Mouse (Mus musculus) intestine, embryonic 15.5 days (tissue): Measurements from ENCODE around the gene Alk. TPM values are rescaled to one million over a fixed set of nuclear protein-coding genes. Genes with fewer than 3 reads are reported as not detected.

Experiments
- ATAC-seq: fragments of 200-750 bp; cut with Nextera tagmentation; 2 replicates; pipeline ENCODE4 v1.8.0; 2017; ENCODE audit warnings: moderate TSS enrichment, moderate library complexity
- H3K27ac ChIP-seq: fragments of 300-500 bp; sonication (generic); 2 replicates; pipeline ENCODE4 v1.5.1; 2015; ENCODE audit warnings: mild to moderate bottlenecking, inconsistent platforms
- H3K27me3 ChIP-seq: fragments of 300-500 bp; sonication (generic); replicated peaks from 2 replicates; pipeline ENCODE4 v1.6.1; 2015; ENCODE audit warnings: inconsistent platforms
- H3K36me3 ChIP-seq: fragments of 300-500 bp; sonication (generic); 2 replicates; pipeline ENCODE4 v1.6.1; 2015; ENCODE audit warnings: inconsistent platforms
- H3K4me1 ChIP-seq: fragments of 300-500 bp; sonication (generic); replicated peaks from 2 replicates; pipeline ENCODE4 v1.6.1; 2015; ENCODE audit warnings: inconsistent platforms
- H3K4me2 ChIP-seq: fragments of 300-500 bp; sonication (generic); replicated peaks from 2 replicates; pipeline ENCODE4 v1.6.1; 2015; ENCODE audit warnings: mild to moderate bottlenecking, inconsistent platforms
- H3K4me3 ChIP-seq: fragments of 300-500 bp; sonication (generic); replicated peaks from 2 replicates; pipeline ENCODE4 v1.5.1; 2015; ENCODE audit warnings: inconsistent platforms
- H3K9ac ChIP-seq: fragments of 300-500 bp; sonication (generic); 2 replicates; pipeline ENCODE4 v1.6.1; 2015; ENCODE audit warnings: inconsistent platforms
- H3K9me3 ChIP-seq: fragments of 300-500 bp; sonication (generic); 2 replicates; pipeline ENCODE4 v1.6.1; 2016; ENCODE audit warnings: inconsistent platforms
- WGBS: fragments of 180-500 bp; shearing (Covaris S2); methylation state at CpG from one replicate; pipeline ENCODE4 v1.1.7; 2015; 5-methylcytosine and 5-hydroxymethylcytosine counted together
- polyA plus RNA-seq: library from polyadenylated mRNA; unstranded; fragments of >200 nt; fragmentation: Nextera tagmentation; extraction: Ambion mirVana; gene quantifications from 2 replicates; pipeline ENCODE4 v1.2.1, GENCODE M21; 2015

The Alk gene
- polyA plus RNA-seq, 1 experiment from 2014 or later = 0.78 TPM

- no peaks in the 10 kb centered on the region for H3K9me3 ChIP-seq
- no peak overlapping the region for H3K27ac ChIP-seq
- 87% methylated on average over 9 of the region's 9 CpGs for whole genome bisulfite sequencing
- no peak overlapping the region for H3K4me2 ChIP-seq
- no peak for ATAC-seq
- no peaks in the 10 kb centered on the region for H3K27me3 ChIP-seq
- H3K4me3 ChIP-seq = no peak overlapping the region
- H3K9ac ChIP-seq = no peak overlapping the region
- H3K36me3 ChIP-seq = no peaks in the 10 kb centered on the region
- no peaks in the 10 kb centered on the region for H3K4me1 ChIP-seq
These were observed 25.1 kb downstream of the Alk start for GRCm38 (mm10) chr17:72579321-72579720.

DNA sequence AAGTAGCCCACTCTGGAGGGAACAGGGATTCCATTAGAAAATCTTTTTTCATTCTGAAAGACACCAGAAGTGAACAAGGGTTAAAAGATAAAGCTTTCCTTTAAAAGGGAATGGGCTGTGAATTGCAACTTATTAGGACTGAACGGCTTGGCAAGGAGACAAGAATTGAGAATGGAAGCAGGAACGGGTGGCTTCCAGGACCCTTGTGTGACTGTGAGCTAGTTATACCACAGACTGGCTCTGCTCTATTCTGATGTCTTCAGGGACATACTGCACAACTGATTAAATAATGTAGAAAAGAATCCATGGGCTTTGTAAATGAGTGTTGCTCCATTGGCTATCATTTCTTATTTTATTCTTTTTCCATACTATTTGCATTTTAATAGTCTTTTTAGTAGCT is 33.0 kb downstream of the Alk start:
- Histone ChIP-seq H3K36me3 (no peaks in the 10 kb centered on the region), H3K4me1 (no peaks in the 10 kb centered on the region), H3K27ac (no peak overlapping the region), H3K27me3 (no peaks in the 10 kb centered on the region), H3K4me3 (no peak overlapping the region), H3K9ac (no peak overlapping the region), H3K4me2 (no peak overlapping the region), H3K9me3 (no peaks in the 10 kb centered on the region)
- no peak for ATAC-seq
- 74% methylated on average over 2 of the region's 2 CpGs for WGBS

GRCm38 (mm10) chr17:72569491-72569890 is 34.9 kb downstream of the Alk start:
- H3K27me3 ChIP-seq = no peaks in the 10 kb centered on the region
- WGBS = 74% methylated on average over 10 of the region's 10 CpGs
- no peaks in the 10 kb centered on the region for H3K36me3 ChIP-seq
- no peaks in the 10 kb centered on the region for H3K9me3 ChIP-seq
- H3K4me1 ChIP-seq = no peaks in the 10 kb centered on the region
- H3K4me2 ChIP-seq = no peak overlapping the region
- no peak overlapping the region for H3K4me3 ChIP-seq
- H3K9ac ChIP-seq = no peak overlapping the region
- H3K27ac ChIP-seq = no peak overlapping the region
- no peak for ATAC-seq

GRCm38 (mm10) chr17:72563423-72563822 is 41.0 kb downstream of the Alk start:
- Histone ChIP-seq H3K9me3 (no peaks in the 10 kb centered on the region), H3K4me3 (no peak overlapping the region), H3K4me1 (no peaks in the 10 kb centered on the region), H3K9ac (no peak overlapping the region), H3K27ac (no peak overlapping the region), H3K4me2 (no peak overlapping the region), H3K27me3 (no peaks in the 10 kb centered on the region), H3K36me3 (no peaks in the 10 kb centered on the region)
- no peak for ATAC-seq
- WGBS = 76% methylated on average over 5 of the region's 5 CpGs

GRCm38 (mm10) chr17:72561471-72561870 is 43.0 kb downstream of the Alk start:
- H3K27ac ChIP-seq = no peak overlapping the region
- WGBS = 72% methylated on average over 3 of the region's 3 CpGs
- H3K36me3 ChIP-seq = no peaks in the 10 kb centered on the region
- H3K9ac ChIP-seq = no peak overlapping the region
- H3K27me3 ChIP-seq = no peaks in the 10 kb centered on the region
- H3K4me3 ChIP-seq = no peak overlapping the region
- H3K9me3 ChIP-seq = no peaks in the 10 kb centered on the region
- no peaks in the 10 kb centered on the region for H3K4me1 ChIP-seq
- no peak overlapping the region for H3K4me2 ChIP-seq
- no peak for ATAC-seq

DNA sequence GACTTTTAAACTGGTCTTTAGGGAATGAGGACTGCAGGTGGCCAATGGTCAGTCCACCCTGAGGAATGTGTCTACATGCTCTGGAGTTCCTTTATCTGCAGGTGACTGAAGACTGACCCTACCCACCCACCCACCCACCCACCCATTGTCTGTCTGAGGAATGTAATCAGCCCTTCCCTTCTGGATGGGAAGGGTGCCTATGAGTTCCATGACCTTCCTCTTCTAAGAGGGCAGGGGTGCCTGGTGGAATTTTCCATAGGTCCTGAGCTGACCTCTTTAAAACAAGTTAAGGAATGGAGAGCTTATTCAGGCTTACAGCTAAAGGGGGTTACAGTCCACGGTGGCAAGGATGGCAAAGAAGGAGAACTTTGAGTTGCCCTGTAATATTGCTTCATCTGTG is 43.7 kb downstream of the Alk start:
- 83% methylated on average over 1 of the region's 1 CpGs for WGBS
- Histone ChIP-seq H3K4me1 (no peaks in the 10 kb centered on the region), H3K36me3 (no peaks in the 10 kb centered on the region), H3K27ac (no peak overlapping the region), H3K27me3 (no peaks in the 10 kb centered on the region), H3K4me3 (no peak overlapping the region), H3K4me2 (no peak overlapping the region), H3K9me3 (no peaks in the 10 kb centered on the region), H3K9ac (no peak overlapping the region)
- ATAC-seq = no peak

DNA sequence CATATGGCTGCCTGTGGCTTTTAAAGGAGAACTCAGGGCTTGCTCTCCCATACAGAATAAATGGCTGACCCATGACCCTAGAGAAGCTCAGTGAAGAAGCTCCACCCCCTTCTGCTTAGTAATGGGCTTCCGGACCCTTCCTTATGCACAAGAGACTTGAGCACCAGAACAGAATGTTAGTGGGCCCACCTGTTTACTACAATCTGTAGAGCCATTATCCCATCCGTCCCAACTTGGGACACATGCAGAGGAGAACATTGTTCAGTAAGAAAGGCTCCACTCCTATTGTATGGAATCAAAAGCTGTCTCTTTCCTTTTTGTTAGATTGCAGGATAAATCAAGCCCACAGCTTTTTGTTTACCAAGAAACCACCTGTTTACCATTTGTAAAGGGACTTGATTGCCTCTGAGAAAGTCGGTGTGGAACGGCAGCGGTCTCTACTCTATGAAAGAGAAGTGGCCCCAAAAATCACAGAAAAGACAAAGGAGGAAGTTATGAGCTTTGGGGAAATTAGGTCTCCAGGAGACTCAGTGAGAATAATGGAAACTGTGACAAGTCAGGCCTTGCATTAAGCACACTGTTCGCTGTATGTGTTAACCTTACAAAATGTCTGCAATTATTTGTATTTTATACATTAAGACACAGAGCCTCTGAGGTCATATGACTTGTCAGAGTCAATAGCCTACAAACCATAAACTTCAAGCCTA is 47.2 kb downstream of the Alk start:
- no peaks in the 10 kb centered on the region for H3K4me1 ChIP-seq
- no peak overlapping the region for H3K27ac ChIP-seq
- H3K4me3 ChIP-seq = no peak overlapping the region
- no peaks in the 10 kb centered on the region for H3K36me3 ChIP-seq
- no peaks in the 10 kb centered on the region for H3K27me3 ChIP-seq
- ATAC-seq = no peak
- H3K9ac ChIP-seq = no peak overlapping the region
- H3K9me3 ChIP-seq = no peaks in the 10 kb centered on the region
- WGBS = 85% methylated on average over 6 of the region's 6 CpGs
- no peak overlapping the region for H3K4me2 ChIP-seq

- no peaks in the 10 kb centered on the region for H3K9me3 ChIP-seq
- 85% methylated on average over 4 of the region's 4 CpGs for WGBS
These were observed 58.2 kb downstream of the Alk start for GRCm38 (mm10) chr17:72546274-72546673.

DNA sequence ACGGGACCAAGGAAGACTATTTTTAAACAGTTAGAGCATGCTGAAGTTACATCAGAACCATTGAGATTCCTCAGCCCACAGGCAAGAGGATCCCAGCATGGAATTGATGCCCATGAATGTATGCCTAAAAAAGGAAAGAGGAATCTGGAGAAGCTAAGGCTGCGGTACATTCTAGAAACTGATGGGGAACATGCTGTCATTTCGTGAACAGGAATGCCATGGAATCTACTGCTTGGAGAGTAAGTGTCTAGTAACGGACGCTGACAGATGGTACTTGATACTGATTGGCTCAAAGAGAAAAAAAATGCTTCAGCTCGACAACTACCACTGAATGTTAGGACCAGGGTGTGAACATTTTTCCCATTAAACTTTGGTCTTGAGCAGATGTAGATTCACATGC is 69.1 kb downstream of the Alk start:
- 88% methylated on average over 6 of the region's 6 CpGs for WGBS
- Histone ChIP-seq H3K27ac (no peak overlapping the region), H3K4me2 (no peak overlapping the region), H3K4me1 (no peaks in the 10 kb centered on the region), H3K9me3 (no peaks in the 10 kb centered on the region), H3K27me3 (no peaks in the 10 kb centered on the region), H3K36me3 (no peaks in the 10 kb centered on the region), H3K4me3 (no peak overlapping the region), H3K9ac (no peak overlapping the region)
- no peak for ATAC-seq

More at GRCm38 (mm10) chr17:72546274-72546673, 58.2 kb downstream of the Alk start:
- Histone ChIP-seq H3K9ac (no peak overlapping the region), H3K4me2 (no peak overlapping the region), H3K27me3 (no peaks in the 10 kb centered on the region), H3K27ac (no peak overlapping the region), H3K4me3 (no peak overlapping the region), H3K36me3 (no peaks in the 10 kb centered on the region), H3K4me1 (no peaks in the 10 kb centered on the region)
- no peak for ATAC-seq

DNA sequence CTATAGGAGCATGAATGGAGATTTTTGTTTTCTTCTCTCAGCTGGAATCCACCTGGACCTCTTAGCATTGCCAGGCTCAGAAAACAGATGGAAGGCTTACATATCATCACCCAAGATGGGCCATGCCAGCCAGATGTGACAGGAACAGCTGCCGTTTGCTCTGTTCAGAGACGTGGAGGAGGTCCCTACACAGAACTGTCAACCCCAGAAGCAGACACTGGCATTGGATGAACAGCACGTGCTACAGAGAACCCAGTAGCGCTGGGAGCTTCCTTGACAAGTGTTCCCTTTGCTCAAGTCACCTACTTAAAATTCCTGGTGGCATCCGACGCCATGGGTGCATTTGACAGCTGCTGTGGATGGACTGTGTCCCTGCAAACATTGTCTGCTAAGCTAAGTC is 72.2 kb downstream of the Alk start:
- Histone ChIP-seq H3K27me3 (no peaks in the 10 kb centered on the region), H3K4me2 (no peak overlapping the region), H3K36me3 (no peaks in the 10 kb centered on the region), H3K9me3 (no peaks in the 10 kb centered on the region), H3K4me3 (no peak overlapping the region), H3K27ac (no peak overlapping the region), H3K9ac (no peak overlapping the region), H3K4me1 (no peaks in the 10 kb centered on the region)
- no peak for ATAC-seq
- WGBS = 79% methylated on average over 6 of the region's 6 CpGs

DNA sequence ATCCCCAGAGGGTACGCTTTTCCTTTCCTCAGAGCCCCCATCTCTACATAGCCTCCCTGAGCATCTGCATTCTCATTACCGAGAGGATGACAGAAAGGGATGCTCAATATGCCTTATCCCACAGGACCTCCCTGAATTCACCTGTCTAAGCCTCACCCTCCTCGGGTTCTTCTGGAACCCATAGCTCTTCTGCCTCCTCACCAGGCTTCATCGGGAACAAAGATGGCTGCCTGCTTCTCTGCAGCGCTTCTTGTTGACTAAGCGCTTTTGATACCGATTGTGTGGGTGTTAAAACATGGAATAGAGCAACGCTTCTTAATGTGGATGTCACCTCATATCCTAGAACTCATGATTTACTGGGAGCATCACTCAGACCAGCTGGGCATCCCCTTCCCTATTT is 75.9 kb downstream of the Alk start:
- Histone ChIP-seq H3K36me3 (no peaks in the 10 kb centered on the region), H3K9ac (no peak overlapping the region), H3K4me2 (no peak overlapping the region), H3K4me3 (no peak overlapping the region), H3K9me3 (no peaks in the 10 kb centered on the region), H3K4me1 (no peaks in the 10 kb centered on the region), H3K27ac (no peak overlapping the region), H3K27me3 (no peaks in the 10 kb centered on the region)
- 93% methylated on average over 8 of the region's 8 CpGs for WGBS
- no peak for ATAC-seq

- 71% methylated on average over 5 of the region's 5 CpGs for WGBS
- Histone ChIP-seq H3K4me3 (no peak overlapping the region), H3K36me3 (no peaks in the 10 kb centered on the region), H3K9me3 (no peaks in the 10 kb centered on the region), H3K27me3 (no peaks in the 10 kb centered on the region), H3K27ac (no peak overlapping the region), H3K9ac (no peak overlapping the region), H3K4me1 (no peaks in the 10 kb centered on the region), H3K4me2 (no peak overlapping the region)
- no peak for ATAC-seq
These were observed 76.9 kb downstream of the Alk start for GRCm38 (mm10) chr17:72527481-72527880.

GRCm38 (mm10) chr17:72526356-72526755 is 78.1 kb downstream of the Alk start:
- no peak for ATAC-seq
- Histone ChIP-seq H3K36me3 (no peaks in the 10 kb centered on the region), H3K4me1 (no peaks in the 10 kb centered on the region), H3K4me2 (no peak overlapping the region), H3K9me3 (no peaks in the 10 kb centered on the region), H3K27me3 (no peaks in the 10 kb centered on the region), H3K4me3 (no peak overlapping the region), H3K27ac (no peak overlapping the region), H3K9ac (no peak overlapping the region)
- WGBS = 79% methylated on average over 4 of the region's 4 CpGs
